Mouse (Mus musculus) A20 (cell line): ENCODE measurements around the gene Nxnl2.
"Not testable (repeated sequence)": the region's sequence is repeated elsewhere in the genome, so short reads cannot be mapped to it uniquely, and the experiment has no call there.

ENCODE experiments used
- DNase-seq: peaks from one replicate; pipeline ENCODE4 v3.0.0-alpha.2; 2011; ENCODE audit warnings: low read depth, low spot score

The Nxnl2 gene

DNA sequence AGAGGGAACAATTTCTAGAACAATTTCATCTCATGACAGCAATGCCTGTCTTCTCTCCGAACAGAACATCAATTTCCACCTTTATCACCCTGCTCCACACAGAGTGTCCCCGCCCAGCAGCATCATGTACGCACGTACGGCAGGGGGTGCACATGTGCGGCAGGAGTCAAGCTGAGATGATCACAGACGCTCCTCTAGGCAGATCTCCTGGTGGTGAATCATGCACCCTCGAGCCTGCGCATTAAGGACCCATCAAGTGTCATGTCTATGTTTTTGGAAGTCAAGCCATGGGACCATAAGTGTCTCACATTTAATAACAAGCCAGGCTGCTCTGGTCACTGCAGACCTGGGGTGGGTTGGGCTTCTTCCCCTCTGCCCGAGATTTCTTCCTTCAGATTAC is 8.1 kb downstream of the Nxnl2 start:
- no peak for DNase-seq

DNA sequence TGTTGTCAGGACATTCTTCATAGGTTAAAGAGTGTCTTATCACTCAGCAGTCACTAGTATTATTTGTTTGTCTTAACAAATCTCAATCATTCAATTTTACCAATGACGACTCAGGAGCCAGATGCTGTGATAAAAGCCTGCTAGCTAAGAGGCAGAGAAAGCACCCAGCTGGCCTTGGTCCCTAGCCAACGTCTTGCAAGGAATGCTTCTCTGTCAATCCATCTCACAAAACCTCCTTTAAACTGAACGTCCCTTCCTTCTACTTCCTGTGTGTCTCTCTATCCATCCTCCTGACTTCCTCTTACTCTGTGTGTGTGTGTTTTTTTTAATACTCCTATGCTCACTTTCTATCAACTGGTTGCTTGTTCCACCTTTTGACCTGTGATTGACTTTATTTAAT is 8.5 kb downstream of the Nxnl2 start:
- no peak for DNase-seq

DNA sequence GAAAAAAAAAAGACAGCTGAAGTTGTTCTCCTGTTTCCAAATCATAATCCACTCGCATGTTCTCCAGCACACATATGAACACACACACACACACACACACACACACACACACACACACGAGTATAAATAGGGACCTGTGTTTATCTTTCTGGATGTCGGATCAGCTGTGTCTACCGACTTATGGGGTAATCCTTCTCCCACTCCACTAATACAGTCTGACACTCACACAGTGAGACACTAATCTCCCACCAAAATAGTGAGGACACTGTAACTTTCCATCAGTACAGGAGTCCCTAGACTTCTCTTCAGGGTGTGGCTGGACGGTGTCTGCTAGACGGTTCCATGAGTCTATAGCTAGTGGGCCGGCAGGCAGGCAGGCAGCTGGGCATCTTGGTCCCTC is 11.4 kb downstream of the Nxnl2 start:
- DNase-seq: no peak

DNA sequence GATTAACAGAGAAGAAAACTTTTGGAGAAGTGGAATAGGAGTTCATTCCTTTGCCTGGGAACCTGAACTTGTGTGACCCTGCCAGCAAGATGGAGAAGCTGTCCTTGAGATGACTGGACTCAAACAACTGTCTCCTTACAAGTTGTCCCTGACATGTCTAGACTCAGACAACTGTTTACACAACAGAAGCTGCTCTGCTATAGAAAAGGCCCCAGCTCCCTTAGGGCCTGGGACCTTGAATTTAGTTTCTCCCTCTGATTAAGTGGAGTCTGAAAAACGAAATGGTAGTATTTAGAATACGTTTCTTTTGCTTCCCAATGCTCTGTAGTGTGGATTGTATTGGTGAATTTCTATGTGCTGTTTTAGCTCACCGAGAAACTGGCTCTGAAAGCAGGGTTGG is 14.1 kb downstream of the Nxnl2 start:
- no peak for DNase-seq

DNA sequence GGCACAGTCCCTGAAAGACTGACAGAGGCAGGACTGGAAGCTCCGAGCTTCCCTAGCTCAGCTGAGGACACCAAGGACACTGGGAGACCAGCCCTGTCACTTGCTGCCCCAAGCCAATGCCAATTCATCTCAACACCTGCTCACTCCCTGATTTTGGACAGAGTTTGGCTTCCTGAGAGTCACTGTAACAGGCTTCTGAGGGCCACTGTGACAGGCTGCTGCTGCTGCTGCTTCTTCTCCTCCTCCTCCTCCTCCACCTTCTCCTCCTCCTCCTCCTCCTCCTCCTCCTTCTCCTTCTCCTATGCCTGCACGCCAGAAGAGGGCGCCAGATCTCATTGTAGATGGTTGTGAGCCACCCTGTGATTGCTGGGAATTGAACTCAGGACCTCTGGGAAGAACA is 19.5 kb downstream of the Nxnl2 start:
- DNase-seq: no peak

DNA sequence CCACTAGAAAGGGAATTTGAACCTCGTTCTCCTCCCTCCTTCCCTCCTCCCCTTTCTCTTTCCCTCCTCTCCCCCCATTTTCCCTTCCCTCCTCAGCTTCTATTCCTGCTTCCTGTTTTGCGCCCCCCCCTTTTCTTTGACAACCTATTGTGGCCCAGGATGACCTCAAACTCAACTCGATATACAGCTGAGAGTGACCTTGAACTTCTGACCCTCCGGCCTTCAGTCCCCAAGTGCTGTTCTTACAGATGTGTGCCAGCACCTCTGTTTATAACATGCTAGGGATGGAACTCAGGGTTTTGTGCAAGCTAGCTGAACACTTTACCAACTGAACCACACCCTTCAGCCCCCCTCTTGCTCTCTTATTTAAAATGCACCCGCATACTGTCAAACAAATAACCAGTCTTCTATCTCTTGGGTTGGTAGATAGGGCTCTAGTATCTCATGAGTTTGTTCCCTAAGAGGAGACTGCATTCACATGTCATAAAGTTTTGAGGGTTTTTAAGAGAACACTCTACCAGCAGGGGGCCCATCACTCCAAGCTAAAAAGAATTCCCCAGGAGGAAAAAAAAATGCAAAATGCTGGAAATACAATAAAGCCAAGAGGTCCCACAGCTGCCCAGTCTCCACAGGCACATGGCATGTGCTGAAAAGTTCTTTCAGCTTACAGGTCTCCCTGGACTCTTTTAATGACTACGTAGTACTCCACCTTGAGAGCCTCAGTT is 20.8 kb downstream of the Nxnl2 start:
- DNase-seq: peak; percentile 16

DNA sequence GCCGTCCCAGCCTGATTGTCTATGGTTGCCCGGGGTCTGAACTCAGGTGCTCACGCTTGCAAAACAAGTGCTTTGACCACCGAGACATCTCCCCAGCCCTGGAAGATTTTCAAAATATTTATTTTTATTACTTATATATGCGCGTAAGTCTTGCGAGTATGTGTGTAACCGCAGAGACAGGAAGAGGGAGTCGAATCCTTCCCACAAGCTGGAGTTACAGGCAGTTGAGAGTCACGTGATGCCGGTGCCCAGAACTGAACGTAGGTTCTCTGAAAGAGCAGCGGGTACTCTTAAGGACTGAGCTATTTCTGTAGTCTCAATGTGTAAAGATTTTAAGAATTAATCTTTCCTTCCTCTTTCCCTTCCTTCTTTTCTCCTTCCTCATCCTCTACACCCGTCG is 23.1 kb downstream of the Nxnl2 start:
- DNase-seq: no peak

DNA sequence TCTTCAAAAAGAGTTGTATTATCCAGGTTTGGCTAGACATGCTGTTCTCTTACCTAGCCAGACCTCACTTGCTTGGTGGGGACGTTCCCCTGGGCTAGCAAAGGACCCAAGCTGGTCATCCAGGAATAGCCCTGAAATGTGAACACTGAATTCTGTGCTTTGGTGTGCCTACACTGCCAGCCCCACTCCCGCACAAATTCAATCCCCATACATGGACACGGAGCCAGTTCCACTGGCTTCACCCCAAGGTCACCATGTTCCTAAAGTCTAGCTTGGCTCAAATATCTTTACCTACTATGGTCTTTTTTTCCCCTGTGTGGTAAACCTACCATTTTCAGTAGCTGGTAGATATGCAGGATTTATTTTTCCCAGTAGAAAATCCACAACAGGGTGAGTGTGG is 26.9 kb downstream of the Nxnl2 start:
- no peak for DNase-seq

DNA sequence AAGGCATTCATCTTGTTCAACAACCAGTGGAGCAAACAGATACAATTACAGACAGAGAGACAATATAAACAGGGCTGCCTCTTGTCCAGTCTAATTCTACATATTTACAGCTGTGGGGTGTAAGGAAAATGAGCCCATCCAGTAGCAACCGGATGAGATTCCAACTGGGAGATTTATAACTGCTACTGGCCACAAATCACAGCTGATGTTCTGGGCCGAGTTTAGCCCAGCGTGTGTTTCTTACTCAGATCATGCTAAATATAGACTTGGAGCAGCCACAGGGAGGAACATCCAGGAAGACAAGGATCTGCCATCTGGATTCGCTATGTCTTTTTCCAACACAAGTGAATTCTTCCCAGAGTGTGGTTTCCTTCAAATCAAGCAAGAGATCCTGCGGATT is 27.4 kb downstream of the Nxnl2 start:
- DNase-seq: no peak

DNA sequence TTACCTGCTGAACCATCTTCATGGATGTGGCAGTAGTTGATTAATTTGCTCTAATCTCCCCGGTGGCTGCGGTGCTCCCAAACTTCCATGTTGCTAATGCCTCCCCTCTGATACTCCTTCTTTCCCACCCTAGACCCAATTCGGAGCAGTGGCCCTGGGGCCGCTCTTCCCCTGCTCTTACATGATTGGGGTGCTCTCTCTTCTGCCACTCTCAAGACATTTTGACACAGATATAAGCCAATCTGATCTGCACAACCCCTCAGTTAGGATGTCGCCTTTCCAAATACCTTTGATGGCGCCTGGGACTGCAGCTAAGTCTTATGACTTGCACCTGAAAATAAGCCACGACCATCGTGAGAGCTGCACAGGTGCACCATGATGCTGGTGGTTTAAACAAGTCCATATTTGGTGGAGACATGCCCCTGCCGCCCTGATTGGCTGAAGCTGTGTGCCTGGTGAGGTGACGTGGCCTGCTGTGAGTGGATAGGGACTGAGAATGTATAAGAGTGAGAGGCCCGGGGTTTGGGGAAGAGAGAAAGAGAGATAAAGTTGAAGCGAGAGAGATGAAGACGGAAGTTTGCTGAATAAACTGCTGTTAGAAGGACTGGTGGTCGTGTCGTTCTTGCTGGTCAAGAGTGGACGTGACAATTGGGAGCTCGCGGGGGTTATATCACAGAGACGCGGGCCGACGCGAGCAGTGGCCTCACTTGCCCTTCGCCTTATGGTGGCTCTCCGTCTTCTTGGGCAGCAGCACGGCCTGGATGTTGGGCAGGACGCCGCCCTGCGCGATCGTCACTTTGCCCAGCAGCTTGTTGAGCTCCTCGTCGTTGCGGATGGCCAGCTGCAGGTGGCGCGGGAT is 31.4 kb downstream of the Nxnl2 start:
- not testable (repeated sequence) for DNase-seq

DNA sequence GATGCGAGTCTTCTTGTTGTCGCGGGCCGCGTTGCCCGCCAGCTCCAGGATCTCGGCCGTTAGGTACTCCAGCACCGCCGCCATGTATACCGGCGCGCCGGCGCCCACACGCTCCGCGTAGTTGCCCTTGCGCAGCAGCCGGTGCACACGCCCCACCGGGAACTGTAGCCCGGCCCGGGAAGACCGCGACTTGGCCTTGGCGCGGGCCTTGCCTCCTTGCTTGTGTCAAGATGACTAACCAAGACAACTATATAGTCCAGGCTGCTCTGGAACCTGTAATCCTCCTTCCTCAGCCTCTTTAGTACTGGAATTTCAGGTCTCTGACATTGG is 32.0 kb downstream of the Nxnl2 start:
- DNase-seq: peak; percentile 63

DNA sequence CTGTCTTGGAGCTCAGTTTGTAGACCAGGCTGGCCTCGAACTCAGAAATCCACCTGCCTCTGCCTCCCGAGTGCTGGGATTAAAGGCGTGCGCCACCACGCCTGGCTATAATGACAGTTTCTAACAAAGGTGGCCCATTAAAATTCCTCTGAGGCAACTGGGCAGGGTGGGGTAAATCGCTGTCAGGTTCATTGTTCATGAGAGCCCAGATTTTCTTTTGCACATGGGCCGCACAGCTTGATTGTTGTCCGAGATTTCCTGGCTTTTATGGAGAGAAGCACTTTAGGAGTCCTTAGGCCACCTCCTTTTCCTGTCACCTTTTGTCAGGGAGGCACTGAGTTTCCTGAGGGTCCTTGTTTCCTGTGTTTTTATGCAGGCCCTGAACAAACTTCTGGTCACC is 32.6 kb downstream of the Nxnl2 start:
- DNase-seq: no peak

DNA sequence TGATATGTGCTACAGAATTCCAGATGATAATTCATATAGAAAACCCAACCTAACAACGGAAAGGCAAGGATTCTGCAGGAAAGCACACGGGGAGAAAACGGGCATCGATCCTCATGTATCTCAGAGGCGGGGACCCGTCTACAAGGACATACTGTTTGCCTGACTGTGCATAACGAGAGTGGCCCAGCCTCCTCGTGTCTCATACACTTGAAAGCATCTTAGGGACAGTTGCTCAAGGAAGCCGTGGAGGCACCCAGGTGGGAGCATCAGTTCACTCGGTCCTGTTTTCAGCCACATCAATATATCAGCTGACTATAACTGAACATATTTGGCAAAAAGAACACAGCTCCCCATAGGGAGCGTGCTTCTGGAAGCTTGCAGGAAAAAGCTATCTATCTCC is 33.3 kb downstream of the Nxnl2 start:
- not testable (repeated sequence) for DNase-seq

DNA sequence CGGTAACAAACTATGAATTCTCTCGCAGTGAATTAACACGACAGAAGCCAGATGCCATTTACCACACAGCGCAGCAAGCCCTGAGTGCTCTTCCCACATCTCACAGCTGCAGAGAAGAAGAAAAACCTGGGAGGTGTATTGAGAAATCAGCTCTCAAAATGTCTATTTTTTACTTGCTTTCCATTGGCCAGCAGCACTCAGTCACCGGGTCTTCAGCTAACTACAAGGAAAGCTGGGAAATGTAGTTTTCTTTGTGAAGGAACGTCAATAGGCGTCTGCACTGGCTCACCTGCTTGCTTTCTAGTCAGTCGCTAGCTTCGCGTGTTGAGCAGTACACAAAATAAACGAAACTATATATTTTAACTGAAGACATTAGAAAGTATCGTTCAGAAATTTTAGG is 37.1 kb downstream of the Nxnl2 start:
- peak; percentile 28 for DNase-seq

DNA sequence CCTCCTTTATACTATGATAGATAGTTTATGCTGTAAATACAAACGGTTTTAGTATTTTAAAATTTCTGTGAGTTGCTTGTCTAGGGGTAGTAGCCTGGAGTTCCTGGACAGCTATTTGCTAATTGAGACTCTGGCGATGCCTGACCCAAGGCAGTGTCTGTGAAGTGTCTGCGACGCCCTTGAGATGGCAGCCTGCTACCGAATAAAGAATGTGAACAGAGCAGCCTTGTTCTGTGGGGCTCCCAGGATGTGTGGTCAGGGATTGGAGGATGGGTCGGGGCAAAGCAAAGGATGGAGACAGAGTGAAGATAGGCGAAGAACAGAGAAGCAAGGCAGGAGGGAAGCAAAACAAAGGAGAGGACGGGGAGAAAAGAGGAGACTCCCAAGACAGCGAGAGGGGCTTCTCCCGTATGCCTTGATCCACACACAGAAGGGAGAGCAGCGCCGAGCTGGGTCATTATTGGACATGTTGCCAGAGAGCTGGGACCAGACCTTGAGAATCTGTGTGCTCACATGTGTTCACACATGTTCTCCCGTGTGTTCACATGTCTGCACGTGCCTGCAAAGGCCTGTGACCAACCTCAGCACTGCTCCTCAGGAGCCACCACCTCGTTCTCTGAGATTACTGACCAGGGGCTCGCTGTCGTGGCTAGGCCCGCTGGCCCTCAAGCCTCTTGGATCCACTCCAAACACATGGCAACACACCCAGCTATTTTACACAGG is 37.7 kb downstream of the Nxnl2 start:
- no peak for DNase-seq

DNA sequence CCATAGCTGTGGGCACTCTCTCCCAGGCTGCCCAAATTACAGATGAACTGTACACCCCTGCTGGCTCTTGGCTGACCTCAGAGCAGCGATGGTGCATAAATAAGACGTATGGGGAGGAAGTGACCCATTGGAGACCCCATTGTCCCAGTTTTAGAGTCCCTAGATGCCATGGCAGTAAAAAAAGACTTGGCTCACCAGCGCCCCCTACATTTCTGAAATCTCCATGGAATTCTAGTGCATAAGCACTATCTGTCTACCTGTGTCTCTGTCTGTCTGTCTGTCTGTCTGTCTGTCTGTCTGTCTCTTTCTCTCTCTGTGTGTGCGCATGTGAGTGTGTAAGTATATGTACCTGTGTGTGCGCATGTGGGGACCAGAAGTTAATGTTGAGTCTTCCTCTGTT is 39.8 kb downstream of the Nxnl2 start:
- no peak for DNase-seq

DNA sequence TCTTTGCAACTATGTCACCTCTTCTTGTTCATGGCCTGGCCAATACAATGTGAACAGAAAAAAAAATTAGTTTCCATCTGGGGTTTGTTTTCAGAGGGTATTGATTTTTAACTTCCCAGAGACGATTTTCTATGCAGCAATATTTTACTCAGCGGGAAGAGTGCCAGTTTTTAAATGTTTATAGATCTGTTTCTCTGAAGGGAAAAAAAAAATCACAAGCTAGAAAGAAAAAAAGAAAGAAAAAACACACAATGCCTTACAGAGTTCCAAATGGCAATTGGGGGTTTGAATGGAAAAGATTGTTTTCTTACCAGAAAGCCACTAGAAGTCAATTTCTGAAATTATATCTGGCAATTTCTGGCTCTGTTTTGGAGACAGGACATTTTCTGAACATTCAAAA is 43.9 kb downstream of the Nxnl2 start:
- DNase-seq: no peak

DNA sequence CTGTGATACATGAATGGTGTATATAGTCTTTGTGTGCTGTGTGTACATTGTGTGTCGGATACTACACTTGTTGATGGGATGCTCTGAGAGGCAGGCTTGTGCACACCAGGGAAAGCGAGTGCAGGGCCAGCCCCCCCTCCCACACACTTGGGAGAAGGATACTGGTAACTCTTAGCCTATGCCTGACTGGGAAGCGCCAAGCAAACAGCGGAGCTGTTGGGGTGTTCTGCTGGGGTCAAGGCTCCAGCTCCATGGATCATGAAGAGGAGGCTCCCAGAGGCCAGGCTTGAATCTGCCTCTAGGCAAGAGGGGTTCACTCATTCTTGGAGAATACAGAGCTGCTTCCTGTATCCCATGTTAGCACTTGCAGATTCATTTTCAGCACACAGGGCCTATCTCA is 50.1 kb downstream of the Nxnl2 start:
- no peak for DNase-seq

DNA sequence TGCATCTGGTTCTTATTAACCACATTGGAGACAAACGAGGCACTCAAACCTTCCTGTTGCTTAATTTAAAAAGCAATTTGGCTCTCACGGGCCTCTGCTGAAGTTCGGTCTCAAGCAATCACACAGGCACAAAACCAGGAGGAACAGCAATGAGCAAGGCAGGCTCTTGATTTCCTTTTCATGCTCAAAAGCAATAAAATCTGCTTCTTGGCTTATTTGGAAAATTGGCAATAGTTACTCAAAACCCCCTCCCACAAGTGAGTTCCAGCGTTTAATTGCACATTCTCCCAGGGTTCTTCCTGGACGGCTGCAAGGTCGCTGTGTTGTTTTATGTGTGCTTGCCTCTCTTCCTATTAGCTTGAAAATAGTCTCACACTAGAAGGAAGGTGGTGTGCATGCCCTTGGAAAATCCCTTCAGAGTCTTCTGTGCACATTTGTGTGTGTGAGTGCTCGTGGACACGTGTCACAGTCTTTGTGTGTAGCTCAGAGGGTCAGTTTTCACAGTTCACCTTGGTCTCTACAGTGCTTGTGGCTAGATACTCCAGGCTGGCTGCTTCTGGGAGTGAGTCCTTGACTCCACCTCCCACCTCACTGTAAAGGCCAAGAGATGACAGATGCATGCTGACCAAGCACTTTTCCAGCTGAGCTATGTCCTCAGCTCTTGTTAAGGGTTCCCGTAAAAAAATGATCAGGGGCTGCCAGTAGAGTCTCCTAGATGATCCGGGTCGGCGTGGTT is 50.8 kb downstream of the Nxnl2 start:
- no peak for DNase-seq
